Mouse (Mus musculus) brain, embryonic 14.5 days (tissue): ENCODE measurements around the gene Myrfl. TPM values are rescaled to one million over a fixed set of nuclear protein-coding genes. Genes with fewer than 3 reads are reported as not detected.

Source experiments
- DNase-seq: peaks from one replicate; pipeline ENCODE4 v3.0.0-alpha.2; 2011; ENCODE audit warnings: low read depth
- CTCF ChIP-seq: fragments of 200-500 bp; IDR thresholded peaks from 2 replicates; pipeline ENCODE4 v1.5.1; 2012; ENCODE audit warnings: inconsistent platforms, mild to moderate bottlenecking, moderate library complexity, borderline replicate concordance; ENCODE audit not compliant: insufficient read depth, insufficient read length; ENCODE audit errors: extremely low read depth
- POLR2A ChIP-seq: fragments of 200-500 bp; IDR thresholded peaks from 2 replicates; pipeline ENCODE4 v1.6.1; 2012; ENCODE audit warnings: mild to moderate bottlenecking, inconsistent platforms, borderline replicate concordance; ENCODE audit not compliant: poor library complexity, insufficient read depth, insufficient read length, severe bottlenecking; ENCODE audit errors: extremely low read depth
- polyA plus RNA-seq: library from polyadenylated mRNA; depleted of rRNA; stranded (reverse); fragments of >200 nt; gene quantifications from 2 replicates; pipeline ENCODE4 v1.2.3, GENCODE M21; 2012

Gene Myrfl
- polyA plus RNA-seq, 1 experiment = 0.10 TPM

- TF ChIP-seq CTCF = no peak
- TF ChIP-seq POLR2A = no peak
- no peak for DNase-seq
Observed at GRCm38 (mm10) chr10:116923651-116924495, 27.2 kb upstream of the Myrfl start.

GRCm38 (mm10) chr10:116922161-116922560 is 25.4 kb upstream of the Myrfl start:
- no peak for TF ChIP-seq POLR2A
- TF ChIP-seq CTCF = no peak
- no peak for DNase-seq

GRCm38 (mm10) chr10:116921416-116921815 is 24.7 kb upstream of the Myrfl start:
- TF ChIP-seq CTCF (no peak), POLR2A (no peak)
- no peak for DNase-seq

- no peak for DNase-seq
- TF ChIP-seq CTCF = no peak
- no peak for TF ChIP-seq POLR2A
Observed at GRCm38 (mm10) chr10:116920641-116921040, 23.9 kb upstream of the Myrfl start.

- DNase-seq = no peak
- TF ChIP-seq POLR2A (no peak), CTCF (no peak)
Observed at GRCm38 (mm10) chr10:116919368-116920317, 22.9 kb upstream of the Myrfl start.

GRCm38 (mm10) chr10:116916581-116916980 is 19.9 kb upstream of the Myrfl start:
- TF ChIP-seq POLR2A (no peak), CTCF (no peak)
- DNase-seq = no peak

- DNase-seq = no peak
- TF ChIP-seq CTCF (no peak), POLR2A (no peak)
Observed at GRCm38 (mm10) chr10:116915286-116915685, 18.6 kb upstream of the Myrfl start.

- DNase-seq = no peak
- no peak for TF ChIP-seq POLR2A
- no peak for TF ChIP-seq CTCF
Observed at GRCm38 (mm10) chr10:116914586-116914985, 17.9 kb upstream of the Myrfl start.

GRCm38 (mm10) chr10:116913647-116914273 is 17.0 kb upstream of the Myrfl start:
- no peak for TF ChIP-seq POLR2A
- no peak for DNase-seq

- no peak for DNase-seq
- TF ChIP-seq POLR2A = no peak
- TF ChIP-seq CTCF = no peak
Observed at GRCm38 (mm10) chr10:116912850-116913249, 16.1 kb upstream of the Myrfl start.

- TF ChIP-seq POLR2A (no peak), CTCF (no peak)
- no peak for DNase-seq
Observed at GRCm38 (mm10) chr10:116908901-116909642, 12.4 kb upstream of the Myrfl start.

- no peak for DNase-seq
- TF ChIP-seq POLR2A = no peak
- no peak for TF ChIP-seq CTCF
Observed at GRCm38 (mm10) chr10:116906794-116907193, 10.1 kb upstream of the Myrfl start.
